Mouse (Mus musculus): ENCODE results near the gene Itga7.
"Not testable (repeated sequence)": the region's sequence is repeated elsewhere in the genome, so short reads cannot be mapped to it uniquely, and the experiment has no call there.

Gene Itga7

DNA sequence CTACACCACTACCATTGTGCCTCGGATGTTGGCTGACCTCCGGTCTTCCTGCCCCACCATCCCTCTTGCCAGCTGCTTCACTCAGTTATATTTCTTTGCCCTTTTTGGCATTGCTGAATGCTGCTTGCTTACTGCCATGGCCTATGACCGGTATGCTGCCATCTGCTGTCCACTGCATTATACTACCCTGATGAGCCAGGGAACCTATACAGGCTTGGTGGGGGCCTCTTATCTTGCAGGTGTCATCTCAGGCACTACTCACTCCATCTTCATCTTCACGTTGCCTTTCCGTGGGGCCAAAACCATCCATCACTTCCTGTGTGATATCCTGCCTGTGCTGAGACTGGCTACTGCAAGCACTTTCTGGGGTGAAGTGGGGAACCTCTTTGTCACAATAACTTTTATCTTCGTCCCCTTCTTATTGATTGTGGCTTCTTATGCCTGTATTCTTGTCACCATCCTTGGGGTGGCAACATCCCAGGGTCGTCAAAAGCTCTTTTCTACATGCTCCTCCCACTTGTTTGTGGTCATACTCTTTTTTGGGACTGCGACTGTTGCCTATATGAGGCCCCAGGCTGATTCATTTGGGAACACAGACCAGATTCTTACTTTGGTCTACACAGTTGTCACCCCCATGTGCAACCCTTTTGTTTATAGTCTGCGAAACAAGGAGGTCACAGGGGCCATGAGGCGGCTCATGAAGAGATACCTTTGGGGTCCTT is 56.7 kb downstream of the Itga7 start:
- not testable (repeated sequence) for DNase-seq (ENCODE audit: low read depth)

DNA sequence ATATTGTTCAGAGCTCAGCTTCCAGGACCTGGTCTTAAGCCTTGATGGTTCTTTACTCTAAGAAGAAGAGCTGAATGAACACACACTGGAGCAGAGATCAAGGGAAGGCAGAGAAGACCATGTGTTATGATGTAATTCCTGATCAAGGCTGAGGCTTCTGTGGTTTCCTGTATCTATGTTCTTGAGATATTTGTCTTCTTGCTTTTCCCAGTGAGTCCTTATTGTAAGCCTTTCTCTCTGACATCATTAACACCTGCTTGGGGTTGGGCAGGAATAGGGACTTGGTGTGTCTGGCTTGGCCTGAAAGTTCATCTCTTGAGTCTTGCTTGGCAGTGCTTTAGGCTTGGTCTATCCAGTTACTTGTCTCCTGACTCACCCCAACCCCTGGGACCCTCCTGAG is 57.4 kb downstream of the Itga7 start:
- peak; percentile 87 for DNase-seq (ENCODE audit: low read depth)

- DNase-seq (ENCODE audit: low read depth), result no peak
These were observed 62.2 kb downstream of the Itga7 start for GRCm38 (mm10) chr10:128995796-128996195.

DNA sequence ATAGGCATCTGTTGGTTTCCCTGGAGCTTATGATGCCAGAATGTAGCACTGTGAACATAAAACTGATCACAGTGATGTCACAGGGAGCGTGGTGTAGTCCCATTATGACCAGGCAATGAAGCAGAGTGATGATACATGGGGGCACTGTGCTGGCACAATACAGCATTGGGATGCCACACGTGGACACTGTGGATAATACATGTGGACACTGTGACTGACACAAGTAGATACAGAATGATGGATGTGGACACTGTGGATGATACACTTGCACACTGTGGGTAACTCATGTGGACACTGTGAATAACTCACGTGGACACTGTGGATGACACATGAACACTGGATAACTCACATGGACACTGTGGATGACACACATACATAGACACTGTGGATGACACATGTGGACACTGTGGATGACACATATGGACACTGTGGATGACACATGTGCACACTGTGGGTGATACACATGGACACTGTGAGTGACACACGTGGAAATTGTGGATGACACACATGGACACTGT is 63.0 kb downstream of the Itga7 start:
- no peak for DNase-seq (ENCODE audit: low read depth)

GRCm38 (mm10) chr10:129004032-129004920 is 70.7 kb downstream of the Itga7 start:
- no peak for DNase-seq (ENCODE audit: low read depth)

All from naive thymus-derived CD4-positive, alpha-beta T cell, adult 2 months (primary cell).